18 mouse cellular contexts compared by ENCODE assay signal in genomic region chr10:118169212-118169611, GRCm38 (mm10). TPM values are rescaled to one million over a fixed set of nuclear protein-coding genes. Genes with fewer than 3 reads are reported as not detected.
"Had no signal": no experiment of that assay in that cellular context is flagged by ENCODE, and none has a peak within 500 bp of the region (broad histone marks: within the 10 kb centered on the region; RNA-seq: fewer than 3 reads in every experiment).

No protein-coding gene starts in this region.

- H3K4me3 ChIP-seq: limb, embryonic 13.5 days; midbrain, embryonic 15.5 days; neural tube, embryonic 13.5 days had no signal

- H3K4me1 ChIP-seq: limb, embryonic 13.5 days; midbrain, embryonic 15.5 days; neural tube, embryonic 13.5 days had no signal

- H3K27me3 ChIP-seq: limb, embryonic 13.5 days; midbrain, embryonic 15.5 days; neural tube, embryonic 13.5 days had no signal

- H3K9me3 ChIP-seq: limb, embryonic 13.5 days; midbrain, embryonic 15.5 days; neural tube, embryonic 13.5 days had no signal

- H3K9ac ChIP-seq: limb, embryonic 13.5 days; liver, embryonic 14.5 days; midbrain, embryonic 15.5 days; neural tube, embryonic 13.5 days had no signal

- ATAC-seq: midbrain, embryonic 15.5 days had no signal

- H3K27ac ChIP-seq: limb, embryonic 13.5 days; liver, embryonic 14.5 days; midbrain, embryonic 15.5 days; neural tube, embryonic 13.5 days; stomach, postnatal 0 days had no signal

- DNase-seq: kidney, postnatal 10 days; left cerebral cortex, postnatal 4 days; lung, adult 18-20 months; thymus, postnatal 4 days had no signal

- H3K4me2 ChIP-seq: limb, embryonic 13.5 days; midbrain, embryonic 15.5 days; neural tube, embryonic 13.5 days had no signal

- H3K36me3 ChIP-seq: midbrain, embryonic 15.5 days had no signal

RNA-seq across cellular contexts. Expression of gene Il22, which starts 35.5 kb away (rescaled TPM):
- total RNA-seq: layer of hippocampus, adult 8-10 months; layer of hippocampus, postnatal 14 days; left cerebral cortex, adult 18-20 months; left cerebral cortex, postnatal 10 days; left cerebral cortex, postnatal 4 days; liver, adult 2 months; megakaryocyte-erythroid progenitor cell, adult 5-6 weeks; monocyte, adult 5-6 weeks had no signal
- polyA plus RNA-seq: kidney, embryonic 14.5 days; limb, embryonic 13.5 days; liver, adult 2 months; liver, embryonic 14.5 days; lung, embryonic 16.5 days; neural tube, embryonic 13.5 days; stomach, postnatal 0 days had no signal
